Mouse (Mus musculus) bone marrow macrophage, adult 2 months (primary cell): ENCODE data around the gene Dpagt1.

Source experiments
- CTCF ChIP-seq: IDR thresholded peaks from 2 replicates; pipeline ENCODE4 v1.5.1; 2012; ENCODE audit warnings: low read depth, mild to moderate bottlenecking, low read length, moderate library complexity
- POLR2A ChIP-seq: IDR thresholded peaks from 2 replicates; pipeline ENCODE4 v1.6.1; 2012; ENCODE audit warnings: mild to moderate bottlenecking, low read depth, low read length, borderline replicate concordance

DNA sequence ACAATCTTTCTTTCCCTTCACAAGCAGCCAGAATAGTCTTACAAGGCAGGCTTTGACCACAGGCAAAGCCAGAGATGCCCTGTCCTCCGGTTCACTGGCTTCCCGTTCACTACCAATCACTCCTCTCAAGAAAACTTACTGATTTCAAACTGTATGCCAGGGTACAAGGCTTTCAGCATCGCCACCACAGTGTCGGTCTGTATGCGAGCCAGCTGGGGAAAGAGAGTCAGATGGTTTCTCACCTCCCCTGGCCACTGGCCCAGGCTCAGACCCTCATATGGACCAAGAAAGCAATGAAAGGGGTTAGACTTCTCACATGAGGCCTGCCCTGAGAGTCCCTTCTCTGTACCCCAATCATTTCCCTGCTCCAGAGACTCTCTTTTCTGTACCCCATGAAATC, 15.7 kb downstream of the Dpagt1 start:
- TF ChIP-seq CTCF (no peak), POLR2A (no peak)
